Comparison of ENCODE assay signal across 29 mouse cellular contexts in genomic region chr11:6779752-6780151, GRCm38 (mm10). TPM values are rescaled to one million over a fixed set of nuclear protein-coding genes. Genes with fewer than 3 reads are reported as not detected.
A peak's percentile ranks its signal among the peaks of the same experiment; 100 is the strongest.
DNase-seq lines count a peak whose midpoint lies in the region; ATAC-seq and TF ChIP-seq lines count a peak whose summit lies in the region.
"Had no signal": no experiment of that assay in that cellular context is flagged by ENCODE, and none has a peak within 500 bp of the region (broad histone marks: within the 10 kb centered on the region; RNA-seq: fewer than 3 reads in every experiment).

No protein-coding gene starts in this region.

- peak; percentile 10 for DNase-seq in testis, postnatal 10 days (ENCODE audit: low spot score)
- DNase-seq in testis, postnatal 14 days (ENCODE audit: low spot score) = no peak
- DNase-seq in ES-E14 (ENCODE audit: low read depth, low spot score) = no peak
- DNase-seq: adrenal gland, adult 2 months; adrenal gland, postnatal 10 days; adrenal gland, postnatal 25 days; B cell, adult 2 months; cerebellum, adult 11-12 months; cerebellum, adult 2 months; cerebellum, adult 9-11 months; cerebellum, postnatal 14 days; cerebellum, postnatal 36 days; embryo, embryonic 11 days had no signal

- H3K9me3 ChIP-seq in hindbrain, embryonic 12.5 days (replicated peaks) = no peaks in the 10 kb centered on the region
- no peaks in the 10 kb centered on the region for H3K9me3 ChIP-seq in hindbrain, embryonic 16.5 days (ENCODE audit: control insufficient read depth, low read length)
- no peaks in the 10 kb centered on the region for H3K9me3 ChIP-seq in ES-E14 (ENCODE audit: control insufficient read depth, insufficient read depth, low read depth, low read length)
- H3K9me3 ChIP-seq: embryonic facial prominence, embryonic 13.5 days; embryonic facial prominence, embryonic 15.5 days; forebrain, embryonic 10.5 days; forebrain, embryonic 12.5 days had no signal

- ATAC-seq in hindbrain, embryonic 12.5 days (ENCODE audit: low FRiP score) = 0 out of 2 replicates have a peak, but pooled peaks have one; percentile 48
- ATAC-seq in hindbrain, embryonic 16.5 days = no peak
- ATAC-seq in cerebellum, adult (ENCODE audit: insufficient number of reproducible peaks, low FRiP score, low TSS enrichment) = no peak
- ATAC-seq: CD4-positive, CD25-positive, alpha-beta regulatory T cell, adult 4 months; forebrain, embryonic 14.5 days; forebrain, embryonic 16.5 days had no signal

- H3K27ac ChIP-seq in hindbrain, embryonic 12.5 days = no peak overlapping the region
- no peak overlapping the region for H3K27ac ChIP-seq in hindbrain, embryonic 16.5 days (ENCODE audit: low read depth, low read length)
- peak overlapping the region; percentile 25; the same call in 1 of the 2 replicates for H3K27ac ChIP-seq in ES-E14 (ENCODE audit: insufficient read depth, low read depth, low read length, poor library complexity, severe bottlenecking)
- H3K27ac ChIP-seq: embryonic facial prominence, embryonic 13.5 days; embryonic facial prominence, embryonic 15.5 days; forebrain, embryonic 10.5 days; forebrain, embryonic 12.5 days had no signal

- H3K4me1 ChIP-seq in hindbrain, embryonic 12.5 days = 0 out of 2 replicates have a peak, but pooled peaks cover 6% of the 10 kb centered on the region
- H3K4me1 ChIP-seq in hindbrain, embryonic 16.5 days (ENCODE audit: control insufficient read depth, insufficient read depth, low read depth, low read length) = peaks cover 4% of the 10 kb centered on the region; the same call in 1 of the 2 replicates
- H3K4me1 ChIP-seq in ES-E14 (ENCODE audit: control insufficient read depth in 2 of 2, insufficient read depth in 2 of 2, low read length in 2 of 2, poor library complexity in 1 of 2) = peaks cover 0 to 9% of the 10 kb centered on the region in 2 experiments; a peak in 2 of 4 replicates
- H3K4me1 ChIP-seq: embryonic facial prominence, embryonic 13.5 days; embryonic facial prominence, embryonic 15.5 days had no signal

- in situ Hi-C loops in ES-E14 (cut with MboI; ENCODE audit: low sequenced_read_pairs in 2 of 2, unreplicated experiment in 2 of 2) = no loop called here

- 70% methylated on average over 5 of the region's 5 CpGs for WGBS in hindbrain, embryonic 12.5 days
- WGBS in hindbrain, embryonic 16.5 days = 81% methylated on average over 5 of the region's 5 CpGs

- no peaks in the 10 kb centered on the region for H3K36me3 ChIP-seq in hindbrain, embryonic 12.5 days
- no peaks in the 10 kb centered on the region for H3K36me3 ChIP-seq in hindbrain, embryonic 16.5 days (ENCODE audit: control insufficient read depth, insufficient read depth, low read length)
- H3K36me3 ChIP-seq in ES-E14 (ENCODE audit: control insufficient read depth, insufficient read depth, low read length, poor library complexity, severe bottlenecking) = 0 out of 2 replicates have a peak, but pooled peaks cover 1% of the 10 kb centered on the region
- H3K36me3 ChIP-seq: embryonic facial prominence, embryonic 13.5 days; embryonic facial prominence, embryonic 15.5 days; forebrain, embryonic 10.5 days; forebrain, embryonic 12.5 days had no signal

- H3K4me3 ChIP-seq in hindbrain, embryonic 12.5 days = no peak overlapping the region
- H3K4me3 ChIP-seq in hindbrain, embryonic 16.5 days (ENCODE audit: low read length) = no peak overlapping the region
- H3K4me3 ChIP-seq in ES-E14 (ENCODE audit: insufficient read depth in 1 of 2, low read depth in 1 of 2, low read length in 2 of 2, poor library complexity in 1 of 2, severe bottlenecking in 1 of 2) = no peak overlapping the region
- H3K4me3 ChIP-seq: embryonic facial prominence, embryonic 13.5 days; embryonic facial prominence, embryonic 15.5 days; erythroblast, embryonic 14.5 days; forebrain, embryonic 10.5 days; forebrain, embryonic 12.5 days had no signal

- no peak overlapping the region for H3K9ac ChIP-seq in hindbrain, embryonic 12.5 days
- H3K9ac ChIP-seq in hindbrain, embryonic 16.5 days (ENCODE audit: low read depth, low read length) = no peak overlapping the region
- no peak overlapping the region for H3K9ac ChIP-seq in ES-E14 (ENCODE audit: insufficient read depth, low read depth, low read length, poor library complexity, severe bottlenecking)
- H3K9ac ChIP-seq: embryonic facial prominence, embryonic 13.5 days; embryonic facial prominence, embryonic 15.5 days; forebrain, embryonic 12.5 days had no signal

- no peaks in the 10 kb centered on the region for H3K27me3 ChIP-seq in hindbrain, embryonic 12.5 days
- H3K27me3 ChIP-seq in hindbrain, embryonic 16.5 days (replicated peaks; ENCODE audit: control insufficient read depth, insufficient read depth, low read length) = no peaks in the 10 kb centered on the region
- H3K27me3 ChIP-seq: embryonic facial prominence, embryonic 13.5 days; embryonic facial prominence, embryonic 15.5 days had no signal

- no peak overlapping the region for H3K4me2 ChIP-seq in hindbrain, embryonic 12.5 days (replicated peaks)
- no peak overlapping the region for H3K4me2 ChIP-seq in hindbrain, embryonic 16.5 days (ENCODE audit: low read length)
- H3K4me2 ChIP-seq: embryonic facial prominence, embryonic 13.5 days; embryonic facial prominence, embryonic 15.5 days; forebrain, embryonic 12.5 days had no signal

TF ChIP-seq in ES-E14, 5 proteins besides CTCF, POLR2A, EP300 and RAD21:
- TF ChIP-seq ZC3H11A (IDR thresholded peaks at IDR 0.05; ENCODE audit: borderline replicate concordance, low read depth, low read length) (no peak), MAFK (IDR thresholded peaks at IDR 0.05; ENCODE audit: insufficient read depth, low read depth, low read length) (peak; percentile 70)

RNA-seq across cellular contexts. Expression of gene Gm11983, which starts 57.7 kb away (rescaled TPM):
- not detected in 2 replicates for polyA plus RNA-seq in hindbrain, embryonic 12.5 days (2016; fragmentation: Nextera tagmentation; extraction: Ambion mirVana)
- polyA plus RNA-seq in hindbrain, embryonic 16.5 days (2015; fragmentation: Nextera tagmentation; extraction: Ambion mirVana) = not detected in 2 replicates
- total RNA-seq in ES-E14 (2012; rRNA removed) = not detected in 2 replicates
- total RNA-seq: adrenal gland, adult 2 months; adrenal gland, postnatal 10 days; adrenal gland, postnatal 25 days; adrenal gland, postnatal 4 days; common myeloid progenitor, adult 5-6 weeks; MEL had no signal
- polyA plus RNA-seq: adrenal gland, adult 2 months; brain, embryonic 14.5 days; CD4-positive, CD25-positive, alpha-beta regulatory T cell, adult 4 months; cerebellum, adult 2 months; embryonic facial prominence, embryonic 11.5 days; embryonic facial prominence, embryonic 13.5 days; embryonic facial prominence, embryonic 15.5 days; erythroblast, embryonic 14.5 days; forebrain, embryonic 10.5 days; forebrain, embryonic 12.5 days; forebrain, embryonic 14.5 days; forebrain, embryonic 16.5 days had no signal
